Mouse (Mus musculus): Measurements from ENCODE around the gene Fam71d.

- no peak for TF ChIP-seq POLR2A (IDR thresholded peaks at IDR 0.05; ENCODE audit: extremely low read depth, insufficient read depth, low read length)
- TF ChIP-seq CTCF (IDR thresholded peaks at IDR 0.05; ENCODE audit: extremely low read depth, insufficient read depth, low read length) = no peak
These were observed 56.8 kb downstream of the Fam71d start for GRCm38 (mm10) chr12:78748113-78748512.

Data from cortical plate, adult 2 months (tissue).